ENCODE assay signal across 48 mouse cellular contexts in the genomic region with DNA sequence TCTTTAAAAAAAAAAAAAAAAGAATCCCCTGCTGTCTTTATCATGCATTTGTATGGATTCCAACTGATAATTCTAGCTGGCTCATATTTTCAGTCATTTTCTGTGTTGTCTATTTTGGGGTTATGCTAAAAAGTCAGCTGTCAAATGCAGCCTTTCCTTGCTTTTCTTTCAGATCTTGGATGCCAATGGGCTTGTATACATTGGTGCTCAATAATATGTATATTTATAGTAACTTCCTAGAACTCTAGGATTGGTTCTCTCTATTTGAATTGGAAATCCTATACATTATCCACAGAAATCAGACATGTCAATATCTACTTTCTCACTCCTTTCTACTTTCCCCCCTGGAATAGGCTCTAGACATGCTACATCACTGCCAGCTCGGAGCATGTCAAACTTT. TPM values are rescaled to one million over a fixed set of nuclear protein-coding genes. Genes with fewer than 3 reads are reported as not detected.
"Had no signal": no experiment of that assay in that cellular context is flagged by ENCODE, and none has a peak within 500 bp of the region (broad histone marks: within the 10 kb centered on the region; RNA-seq: fewer than 3 reads in every experiment).

No protein-coding gene starts in this region.

- H3K4me2 ChIP-seq: heart, embryonic 15.5 days; hindbrain, embryonic 12.5 days; hindbrain, embryonic 13.5 days; hindbrain, embryonic 14.5 days; hindbrain, embryonic 15.5 days; intestine, embryonic 15.5 days; kidney, embryonic 15.5 days had no signal

- H3K4me3 ChIP-seq: heart, embryonic 15.5 days; hindbrain, embryonic 10.5 days; hindbrain, embryonic 12.5 days; hindbrain, embryonic 13.5 days; hindbrain, embryonic 15.5 days; intestine, embryonic 15.5 days; kidney, embryonic 15.5 days; layer of hippocampus, adult 2 months; left cerebral cortex, adult 2 months had no signal

- H3K4me1 ChIP-seq: heart, embryonic 15.5 days; hindbrain, embryonic 10.5 days; hindbrain, embryonic 12.5 days; hindbrain, embryonic 13.5 days; hindbrain, embryonic 15.5 days; intestine, embryonic 15.5 days; kidney, embryonic 15.5 days had no signal

- H3K36me3 ChIP-seq: heart, embryonic 15.5 days; hindbrain, embryonic 10.5 days; hindbrain, embryonic 12.5 days; hindbrain, embryonic 15.5 days; intestine, embryonic 15.5 days; kidney, embryonic 15.5 days had no signal

- H3K9me3 ChIP-seq: heart, embryonic 15.5 days; hindbrain, embryonic 15.5 days; intestine, embryonic 15.5 days; kidney, embryonic 15.5 days had no signal

- H3K27me3 ChIP-seq: heart, embryonic 15.5 days; hindbrain, embryonic 12.5 days; hindbrain, embryonic 13.5 days; hindbrain, embryonic 15.5 days; intestine, embryonic 15.5 days; kidney, embryonic 15.5 days had no signal

- ATAC-seq: hindbrain, embryonic 16.5 days; hindbrain, postnatal 0 days; inflammation-experienced regulatory T-cells, adult 6 months; intestine, embryonic 15.5 days; intestine, embryonic 16.5 days; intestine, postnatal 0 days had no signal

- H3K9ac ChIP-seq: heart, embryonic 15.5 days; hindbrain, embryonic 12.5 days; hindbrain, embryonic 13.5 days; hindbrain, embryonic 14.5 days; hindbrain, embryonic 15.5 days; intestine, embryonic 15.5 days; kidney, embryonic 15.5 days had no signal

- H3K27ac ChIP-seq: heart, embryonic 15.5 days; hindbrain, embryonic 10.5 days; hindbrain, embryonic 12.5 days; hindbrain, embryonic 13.5 days; hindbrain, embryonic 14.5 days; hindbrain, embryonic 15.5 days; hindbrain, postnatal 0 days; intestine, embryonic 15.5 days; kidney, embryonic 15.5 days; kidney, postnatal 0 days; layer of hippocampus, adult 2 months; left cerebral cortex, adult 2 months had no signal

- DNase-seq: heart, postnatal 10 days; heart, postnatal 14 days; heart, postnatal 36 days; heart, postnatal 4 days; kidney, adult 11 months; kidney, adult 18-20 months; kidney, adult 2 months; kidney, adult 8-10 months; kidney, adult 9 months; kidney, postnatal 10 days; kidney, postnatal 14 days; kidney, postnatal 25 days; kidney, postnatal 36 days; kidney, postnatal 4 days had no signal

RNA-seq across cellular contexts. Expression of gene 4933416C03Rik, which starts 5.0 kb away (rescaled TPM):
- total RNA-seq: heart, postnatal 10 days; heart, postnatal 14 days; heart, postnatal 25 days; heart, postnatal 36 days; heart, postnatal 4 days; hematopoietic stem cell, adult 5-6 weeks; hindbrain, postnatal 0 days; layer of hippocampus, adult 18-20 months; layer of hippocampus, adult 2 months; layer of hippocampus, adult 8-10 months; layer of hippocampus, postnatal 10 days; layer of hippocampus, postnatal 14 days; layer of hippocampus, postnatal 25 days; layer of hippocampus, postnatal 36 days; left cerebral cortex, adult 18-20 months; left cerebral cortex, adult 2 months; left cerebral cortex, adult 8-10 months; left cerebral cortex, postnatal 10 days had no signal
- polyA plus RNA-seq: heart, embryonic 14.5 days; heart, embryonic 15.5 days; heart, embryonic 16.5 days; heart, postnatal 0 days; hindbrain, embryonic 10.5 days; hindbrain, embryonic 12.5 days; hindbrain, embryonic 13.5 days; intestine, embryonic 14.5 days; intestine, embryonic 15.5 days; intestine, embryonic 16.5 days; intestine, postnatal 0 days; kidney, adult 2 months; kidney, embryonic 14.5 days; kidney, embryonic 15.5 days; kidney, embryonic 16.5 days; kidney, postnatal 0 days; large intestine, adult 2 months had no signal
